Mouse (Mus musculus) liver, embryonic 15.5 days (tissue): ENCODE results near the gene 4933405L10Rik. TPM values are rescaled to one million over a fixed set of nuclear protein-coding genes. Genes with fewer than 3 reads are reported as not detected.

ENCODE experiments used
- ATAC-seq: fragments of 200-750 bp; cut with Nextera tagmentation; 2 replicates; pipeline ENCODE4 v1.8.0; 2017; ENCODE audit warnings: moderate number of reproducible peaks, mild to moderate bottlenecking, moderate library complexity; ENCODE audit not compliant: insufficient read depth
- H3K27ac ChIP-seq: fragments of 300-500 bp; sonication (generic); replicated peaks from 2 replicates; pipeline ENCODE4 v1.5.1; 2015; ENCODE audit warnings: mild to moderate bottlenecking, inconsistent platforms
- H3K27me3 ChIP-seq: fragments of 300-500 bp; sonication (generic); 2 replicates; pipeline ENCODE4 v1.6.1; 2015; ENCODE audit warnings: mild to moderate bottlenecking, inconsistent platforms
- H3K36me3 ChIP-seq: fragments of 300-500 bp; sonication (generic); replicated peaks from 2 replicates; pipeline ENCODE4 v1.6.1; 2015; ENCODE audit warnings: moderate library complexity, mild to moderate bottlenecking, inconsistent platforms
- H3K4me1 ChIP-seq: fragments of 300-500 bp; sonication (generic); replicated peaks from 2 replicates; pipeline ENCODE4 v1.6.1; 2015; ENCODE audit warnings: inconsistent platforms
- H3K4me2 ChIP-seq: fragments of 300-500 bp; sonication (generic); 2 replicates; pipeline ENCODE4 v1.6.1; 2015; ENCODE audit warnings: moderate library complexity, mild to moderate bottlenecking, inconsistent platforms
- H3K4me3 ChIP-seq: fragments of 300-500 bp; sonication (generic); replicated peaks from 2 replicates; pipeline ENCODE4 v1.5.1; 2015; ENCODE audit warnings: mild to moderate bottlenecking, inconsistent platforms
- H3K9ac ChIP-seq: fragments of 300-500 bp; sonication (generic); 2 replicates; pipeline ENCODE4 v1.6.1; 2015; ENCODE audit warnings: moderate library complexity, mild to moderate bottlenecking, inconsistent platforms
- H3K9me3 ChIP-seq: fragments of 300-500 bp; sonication (generic); replicated peaks from 2 replicates; pipeline ENCODE4 v1.6.1; 2016; ENCODE audit warnings: inconsistent platforms
- WGBS: fragments of 180-500 bp; shearing (Covaris S2); methylation state at CpG from one replicate; pipeline ENCODE4 v1.1.7; 2015; ENCODE audit warnings: mixed read lengths; ENCODE audit not compliant: insufficient replicate concordance; 5-methylcytosine and 5-hydroxymethylcytosine counted together
- polyA plus RNA-seq: library from polyadenylated mRNA; unstranded; fragments of >200 nt; fragmentation: Nextera tagmentation; extraction: Ambion mirVana; gene quantifications from 2 replicates; pipeline ENCODE4 v1.2.1, GENCODE M21; 2015

The 4933405L10Rik gene
- polyA plus RNA-seq, 1 experiment from 2014 or later, result not detected

GRCm38 (mm10) chr8:105690978-105691377, 16.5 kb upstream of the 4933405L10Rik start:
- no peaks in the 10 kb centered on the region for H3K36me3 ChIP-seq
- no peaks in the 10 kb centered on the region for H3K9me3 ChIP-seq
- peaks cover 18% of the 10 kb centered on the region for H3K4me1 ChIP-seq
- H3K4me3 ChIP-seq, result no peak overlapping the region
- H3K27ac ChIP-seq, result no peak overlapping the region
- no peak overlapping the region for H3K9ac ChIP-seq
- H3K4me2 ChIP-seq, result no peak overlapping the region
- no peak for ATAC-seq
- WGBS, result 75% methylated on average over 14 of the region's 14 CpGs
- H3K27me3 ChIP-seq, result peaks cover 12% of the 10 kb centered on the region

- no peak overlapping the region for H3K27ac ChIP-seq
- 75% methylated on average over 11 of the region's 11 CpGs for WGBS
- ATAC-seq, result no peak
- H3K4me2 ChIP-seq, result no peak overlapping the region
- no peaks in the 10 kb centered on the region for H3K9me3 ChIP-seq
- H3K36me3 ChIP-seq, result peaks cover 10% of the 10 kb centered on the region; the same call in 1 of the 2 replicates
- H3K4me3 ChIP-seq, result no peak overlapping the region
- peaks cover 12% of the 10 kb centered on the region for H3K27me3 ChIP-seq
- peaks cover 19% of the 10 kb centered on the region for H3K4me1 ChIP-seq
- H3K9ac ChIP-seq, result no peak overlapping the region
These were observed 14.8 kb upstream of the 4933405L10Rik start for GRCm38 (mm10) chr8:105692449-105693182.

GRCm38 (mm10) chr8:105693648-105694047, 13.8 kb upstream of the 4933405L10Rik start:
- peak; percentile 25; the same call in 1 of the 2 replicates for ATAC-seq

GRCm38 (mm10) chr8:105694051-105694799, 13.2 kb upstream of the 4933405L10Rik start:
- Histone ChIP-seq H3K4me3 (peak overlapping the region; percentile 39), H3K36me3 (peaks cover 22% of the 10 kb centered on the region), H3K4me1 (peaks cover 19% of the 10 kb centered on the region), H3K9ac (no peak overlapping the region), H3K27ac (no peak overlapping the region), H3K27me3 (peaks cover 12% of the 10 kb centered on the region), H3K9me3 (no peaks in the 10 kb centered on the region), H3K4me2 (peak overlapping the region; percentile 77)
- ATAC-seq, result no peak; the same call in 1 of the 2 replicates
- 31% methylated on average over 40 of the region's 40 CpGs for WGBS

More at GRCm38 (mm10) chr8:105693648-105694047, 13.8 kb upstream of the 4933405L10Rik start:
- Histone ChIP-seq H3K4me1 (peaks cover 19% of the 10 kb centered on the region), H3K4me2 (peak overlapping the region; percentile 77), H3K27ac (no peak overlapping the region), H3K27me3 (peaks cover 12% of the 10 kb centered on the region), H3K4me3 (peak overlapping the region; percentile 39), H3K9me3 (no peaks in the 10 kb centered on the region), H3K36me3 (peaks cover 21% of the 10 kb centered on the region), H3K9ac (no peak overlapping the region)
- 7% methylated on average over 30 of the region's 30 CpGs for WGBS

- Histone ChIP-seq H3K27ac (no peak overlapping the region), H3K27me3 (peaks cover 12% of the 10 kb centered on the region), H3K36me3 (peaks cover 22% of the 10 kb centered on the region), H3K4me2 (no peak overlapping the region), H3K4me1 (peaks cover 29% of the 10 kb centered on the region), H3K9me3 (no peaks in the 10 kb centered on the region), H3K9ac (no peak overlapping the region), H3K4me3 (no peak overlapping the region)
- ATAC-seq, result no peak
- WGBS, result 77% methylated on average over 30 of the region's 30 CpGs
These were observed 12.2 kb upstream of the 4933405L10Rik start for GRCm38 (mm10) chr8:105695080-105695780.

GRCm38 (mm10) chr8:105697196-105697780, 10.2 kb upstream of the 4933405L10Rik start:
- no peak overlapping the region for H3K4me2 ChIP-seq
- 88% methylated on average over 17 of the region's 17 CpGs for WGBS
- H3K9me3 ChIP-seq, result no peaks in the 10 kb centered on the region
- H3K27ac ChIP-seq, result no peak overlapping the region
- peaks cover 22% of the 10 kb centered on the region for H3K36me3 ChIP-seq
- H3K9ac ChIP-seq, result no peak overlapping the region
- peaks cover 41% of the 10 kb centered on the region for H3K4me1 ChIP-seq
- ATAC-seq, result no peak
- peaks cover 12% of the 10 kb centered on the region for H3K27me3 ChIP-seq
- no peak overlapping the region for H3K4me3 ChIP-seq

GRCm38 (mm10) chr8:105698734-105699133, 8.7 kb upstream of the 4933405L10Rik start:
- Histone ChIP-seq H3K9ac (no peak overlapping the region), H3K4me1 (peaks cover 42% of the 10 kb centered on the region), H3K9me3 (no peaks in the 10 kb centered on the region), H3K27me3 (peaks cover 9% of the 10 kb centered on the region), H3K4me3 (no peak overlapping the region), H3K4me2 (no peak overlapping the region), H3K36me3 (peaks cover 30% of the 10 kb centered on the region), H3K27ac (no peak overlapping the region)
- ATAC-seq, result no peak
- WGBS, result 85% methylated on average over 5 of the region's 5 CpGs

- Histone ChIP-seq H3K9ac (peak overlapping the region; percentile 58; the same call in 1 of the 2 replicates), H3K9me3 (no peaks in the 10 kb centered on the region), H3K36me3 (peaks cover 38% of the 10 kb centered on the region), H3K4me2 (peak overlapping the region; percentile 87), H3K4me3 (peak overlapping the region; percentile 72), H3K27me3 (0 out of 2 replicates have a peak, but pooled peaks cover 2% of the 10 kb centered on the region), H3K4me1 (peaks cover 34% of the 10 kb centered on the region), H3K27ac (no peak overlapping the region)
- ATAC-seq, result no peak
- 82% methylated on average over 11 of the region's 11 CpGs for WGBS
These were observed 7.8 kb upstream of the 4933405L10Rik start for GRCm38 (mm10) chr8:105699488-105700215.

- Histone ChIP-seq H3K4me3 (peak overlapping the region; percentile 72), H3K27ac (peak overlapping the region; percentile 97), H3K9me3 (no peaks in the 10 kb centered on the region), H3K4me1 (peaks cover 34% of the 10 kb centered on the region), H3K9ac (peak overlapping the region; percentile 58), H3K4me2 (peak overlapping the region; percentile 87), H3K36me3 (peaks cover 38% of the 10 kb centered on the region), H3K27me3 (no peaks in the 10 kb centered on the region)
- under 1% methylated on average over 21 of the region's 21 CpGs for WGBS
- peak; percentile 56 for ATAC-seq
These were observed 6.9 kb upstream of the 4933405L10Rik start for GRCm38 (mm10) chr8:105700566-105700965.
